Mouse (Mus musculus) megakaryocyte, adult 5-6 weeks (primary cell): ENCODE results near the gene Anxa1. TPM values are rescaled to one million over a fixed set of nuclear protein-coding genes. Genes with fewer than 3 reads are reported as not detected.

Source experiments
- ATAC-seq: 2 replicates; pipeline ENCODE4 v1.8.0; 2016; ENCODE audit warnings: mild to moderate bottlenecking, inconsistent platforms; ENCODE audit not compliant: poor library complexity, severe bottlenecking
- total RNA-seq, 2 experiments: library from RNA; stranded (forward) in 1 of 2; stranded (reverse) in 1 of 2; fragments of 153-499, 151-499 nt in 1 of 2; fragments of 221-1000, 200-1000 nt in 1 of 2; gene quantifications; 2 replicates each; pipeline versions ENCODE4 v1.2.3 to v1.2.4; 2015 to 2017

The Anxa1 gene
- total RNA-seq, 2 experiments from 2014 or later = 1,533 to 1,919 TPM

DNA sequence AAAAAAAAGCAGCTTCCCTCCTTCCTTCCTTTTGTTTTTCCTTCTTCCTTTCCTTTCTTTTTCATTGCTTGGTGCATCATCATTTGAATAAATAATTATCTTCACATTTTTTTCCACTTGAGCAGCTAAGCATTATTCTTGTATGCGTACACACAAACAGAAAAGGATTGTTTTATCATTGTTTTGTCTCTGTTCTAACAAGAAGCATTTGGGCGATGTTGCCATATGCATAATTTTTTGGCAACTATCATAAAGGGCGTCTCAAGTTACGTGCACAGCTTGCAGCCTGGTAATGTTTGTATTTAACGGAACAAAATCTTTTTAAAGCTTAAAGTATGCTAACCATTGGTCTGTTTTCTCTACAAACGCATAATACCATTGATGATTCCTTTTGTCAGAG lies 5.1 kb downstream of the Anxa1 start:
- ATAC-seq = no peak

DNA sequence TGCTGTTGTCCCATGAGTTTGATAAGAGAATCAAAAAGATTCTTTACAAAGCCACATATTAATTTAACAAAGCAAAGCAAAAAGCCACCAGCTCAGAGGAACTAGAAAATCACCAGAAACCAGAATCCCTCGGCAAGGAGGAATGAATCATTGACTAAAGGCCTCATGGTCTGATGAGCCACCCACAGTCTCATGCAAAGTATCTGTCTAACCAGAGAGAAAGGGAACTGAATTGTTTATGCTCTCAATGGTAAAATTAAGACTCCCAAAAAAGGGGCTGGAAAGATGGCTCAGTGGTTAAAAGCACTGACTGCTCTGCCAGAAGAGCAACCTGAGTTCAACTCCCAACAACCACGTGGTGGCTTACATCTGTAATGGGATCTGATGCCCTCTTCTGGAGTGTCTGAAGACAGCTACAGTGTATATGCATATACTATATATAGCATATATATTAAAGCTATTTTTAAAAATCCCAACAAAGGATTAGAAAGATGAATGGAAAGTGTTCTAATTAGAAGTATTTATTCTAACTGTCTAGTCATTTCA lies 9.5 kb downstream of the Anxa1 start:
- no peak for ATAC-seq

- ATAC-seq = no peak
Observed at GRCm38 (mm10) chr19:20370175-20370574, 20.6 kb downstream of the Anxa1 start.

GRCm38 (mm10) chr19:20366571-20366970 lies 24.2 kb downstream of the Anxa1 start:
- ATAC-seq = no peak

DNA sequence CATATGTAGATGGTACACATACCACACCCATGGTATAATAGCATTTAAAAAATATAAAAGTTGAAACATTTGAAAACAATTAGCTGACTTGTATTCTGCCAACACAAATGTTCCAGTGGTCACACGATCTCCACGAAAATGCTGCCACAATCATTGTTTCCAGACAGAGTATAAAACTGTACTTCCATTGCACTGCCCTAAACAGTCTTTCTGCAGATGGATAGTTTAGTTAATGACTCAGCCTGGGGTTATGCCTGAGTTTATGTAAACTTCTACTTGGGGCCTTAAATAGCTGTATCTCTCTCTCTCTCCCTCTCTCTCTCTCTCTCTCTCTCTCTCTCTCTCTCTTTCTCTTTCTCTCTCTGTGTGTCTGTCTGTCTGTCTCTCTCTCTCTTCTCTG lies 24.7 kb downstream of the Anxa1 start:
- ATAC-seq = no peak

DNA sequence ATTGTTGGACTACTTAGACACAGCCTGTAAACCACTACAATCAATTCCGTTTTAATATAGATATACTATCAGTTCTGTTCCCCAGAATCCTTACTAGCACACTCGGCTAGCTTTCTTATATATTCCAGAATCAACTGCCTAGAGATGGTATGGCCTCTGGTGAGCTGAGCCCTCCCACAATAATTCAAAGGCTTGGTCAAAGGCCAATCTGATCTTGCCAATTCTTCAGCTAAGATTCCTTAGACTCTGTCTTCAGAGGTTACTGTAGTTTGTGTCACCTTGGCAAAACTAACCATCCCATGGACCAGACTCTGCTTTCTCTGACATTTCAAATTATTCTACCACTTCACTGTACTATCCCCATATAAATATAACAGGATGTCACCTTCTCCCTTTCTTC lies 25.4 kb downstream of the Anxa1 start:
- ATAC-seq = no peak

DNA sequence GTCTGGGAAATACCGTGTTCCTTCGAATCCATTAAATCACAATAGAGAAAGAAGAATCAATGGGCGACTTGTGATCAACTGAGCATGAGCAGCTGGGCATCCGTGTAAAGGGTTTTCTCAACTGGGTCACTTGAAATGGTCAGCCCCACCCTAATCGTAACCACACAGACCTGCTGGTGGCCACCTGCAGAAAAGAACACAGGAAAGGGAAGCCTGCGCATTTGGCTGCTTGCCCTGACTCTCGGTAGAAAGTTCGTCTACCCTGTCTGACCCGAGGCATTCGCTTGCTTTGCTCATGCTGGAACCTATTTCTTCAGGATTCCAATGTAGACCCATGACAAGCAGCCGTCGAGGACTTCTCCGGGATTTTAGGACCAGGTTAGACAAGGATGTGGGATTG lies 25.8 kb downstream of the Anxa1 start:
- peak; percentile 66 for ATAC-seq

DNA sequence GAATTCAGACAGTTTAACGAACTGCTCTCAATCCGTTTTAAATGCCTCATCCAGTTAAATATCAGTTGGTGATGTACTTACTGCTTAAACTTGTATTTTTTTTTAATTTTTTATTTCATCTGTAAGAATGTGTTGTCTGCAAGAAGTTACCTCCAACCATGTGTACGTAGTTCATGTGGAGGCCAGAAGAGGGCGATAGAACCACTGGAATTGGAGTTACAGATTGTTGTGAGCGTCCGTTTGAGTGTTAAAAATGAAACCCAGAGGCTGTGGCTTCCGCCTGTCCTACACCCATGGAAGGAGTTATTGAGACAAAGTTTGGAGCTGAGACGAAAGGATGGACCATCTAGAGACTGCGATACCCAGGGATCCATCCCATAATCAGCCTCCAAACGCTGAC lies 27.5 kb downstream of the Anxa1 start:
- peak; percentile 87 for ATAC-seq

DNA sequence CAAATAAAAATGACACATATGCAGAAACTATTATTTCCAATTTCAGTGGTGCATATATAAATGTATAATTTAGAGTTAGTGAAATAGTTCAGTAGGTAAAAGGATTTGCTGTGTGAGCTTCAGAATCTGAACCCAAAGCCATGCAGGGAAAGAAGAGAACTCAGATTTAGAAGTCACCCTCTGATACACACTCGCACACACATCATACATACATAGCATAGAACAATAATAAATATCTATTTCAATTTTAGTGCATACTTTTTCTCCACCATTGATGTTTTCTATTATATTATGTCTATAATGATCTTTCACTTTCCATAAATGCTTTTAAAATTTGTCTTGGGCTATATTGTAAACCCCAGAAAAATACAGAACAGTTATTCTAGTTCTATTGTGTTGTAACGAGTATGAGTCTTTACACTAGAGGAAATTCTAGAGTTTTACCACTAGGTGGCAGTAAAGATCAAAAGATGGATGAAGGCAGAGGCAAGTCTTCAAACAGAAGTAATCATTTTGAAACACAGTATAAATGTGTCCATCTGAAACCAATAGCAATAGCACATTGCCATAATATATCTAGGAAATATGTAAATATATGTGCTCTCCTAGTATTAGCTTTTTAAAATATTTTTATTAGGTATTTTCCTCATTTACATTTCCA lies 28.7 kb downstream of the Anxa1 start:
- peak; percentile 84 for ATAC-seq

- no peak for ATAC-seq
Observed at GRCm38 (mm10) chr19:20358679-20359078, 32.1 kb downstream of the Anxa1 start.

DNA sequence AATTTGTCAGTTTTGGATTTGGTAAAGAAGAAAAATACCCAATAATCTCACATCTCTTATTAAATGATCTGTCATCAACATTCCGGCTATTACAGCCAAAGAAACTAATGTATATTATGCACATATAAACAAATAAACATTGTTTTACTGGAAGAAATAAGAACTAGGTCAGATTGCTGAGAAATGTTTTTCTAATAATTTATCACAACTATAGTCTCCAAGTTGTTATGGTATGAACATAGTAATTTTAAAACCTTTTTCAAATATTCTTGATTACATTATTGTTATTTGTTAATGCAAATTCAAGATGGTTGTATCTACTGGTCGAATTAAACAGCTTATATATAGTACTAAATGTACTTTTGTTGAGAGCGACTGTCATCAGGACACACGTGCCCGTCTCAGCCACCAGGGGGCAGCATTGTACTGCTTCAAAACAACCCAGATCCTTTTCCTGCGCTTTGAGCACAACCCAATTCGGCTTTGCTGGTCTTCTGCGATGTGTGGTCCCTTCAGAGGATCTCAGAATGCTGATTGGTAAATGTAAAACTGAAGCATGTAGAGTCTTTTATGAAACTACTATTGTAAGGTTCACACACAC lies 45.3 kb downstream of the Anxa1 start:
- peak; percentile 95 for ATAC-seq

DNA sequence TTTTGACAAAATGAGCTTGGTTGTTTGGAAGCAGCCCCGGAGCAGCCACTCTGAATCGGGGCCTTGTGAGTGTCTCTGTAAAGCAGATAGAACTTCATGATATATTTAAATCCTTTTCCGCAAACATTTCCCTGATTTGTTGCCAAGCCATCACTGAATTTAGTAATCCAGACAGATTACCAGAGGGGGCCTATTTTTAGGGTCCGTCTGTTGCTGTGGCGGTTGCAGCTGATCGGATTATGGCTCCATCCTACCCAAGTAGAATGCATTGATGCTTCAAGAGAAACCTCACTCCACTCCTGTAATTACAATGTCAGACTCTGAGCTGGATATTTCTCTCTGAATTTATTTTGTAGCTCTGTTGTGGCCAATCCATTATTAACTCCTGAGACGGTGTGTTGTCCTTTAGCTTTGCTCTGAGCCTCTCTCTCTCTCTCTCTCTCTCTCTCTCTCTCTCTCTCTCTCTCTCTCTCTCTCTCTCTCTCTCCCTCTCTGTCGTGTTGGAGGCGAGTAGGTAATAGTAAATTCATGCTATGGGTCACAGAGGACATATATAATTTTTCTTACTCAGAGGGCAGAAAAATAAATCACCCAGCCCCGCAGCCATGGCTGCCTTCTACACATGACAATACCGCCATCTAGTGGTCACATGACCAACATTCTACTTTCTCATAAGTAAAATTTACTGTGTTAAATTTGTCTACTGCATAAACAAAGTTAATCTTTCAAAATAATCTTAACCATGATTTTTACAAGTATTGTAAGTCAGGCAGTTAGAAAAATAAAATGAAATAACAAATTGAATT lies 46.0 kb downstream of the Anxa1 start:
- peak; percentile 79 for ATAC-seq

- no peak for ATAC-seq
Observed at GRCm38 (mm10) chr19:20344052-20344451, 46.7 kb downstream of the Anxa1 start.

Other genes with a start within 250 kb of the Anxa1 start
- gene Aldh1a1, start 101.8 kb upstream of the Anxa1 start, total RNA-seq (2015) = 1.7 and 2.1 TPM in 2 replicates
- gene Aldh1a1, start 101.8 kb upstream of the Anxa1 start, total RNA-seq (2017) = 4.1 and 7.7 TPM in 2 replicates